Mouse (Mus musculus) left cerebral cortex, postnatal 25 days (tissue): Measurements from ENCODE around the gene Bckdha. TPM values are rescaled to one million over a fixed set of nuclear protein-coding genes. Genes with fewer than 3 reads are reported as not detected.

Experiments used
- DNase-seq, 2 experiments: peaks; one replicate each; pipeline ENCODE4 v3.0.0; 2022; ENCODE audit warnings: low spot score in 2 of 2, mixed read lengths in 1 of 2
- intact Hi-C: fragments of 180-260 bp; cut with DNase I; formaldehyde crosslinking; loops from one replicate; pipeline ENCODE4 v1.15.1; 2025
- total RNA-seq, 2 experiments: library from RNA; stranded (reverse); gene quantifications; 2 replicates each; pipeline ENCODE4 v1.2.3; 2021

The Bckdha gene
- total RNA-seq, 2 experiments from 2014 or later, result 31.8 to 33.8 TPM

DNA sequence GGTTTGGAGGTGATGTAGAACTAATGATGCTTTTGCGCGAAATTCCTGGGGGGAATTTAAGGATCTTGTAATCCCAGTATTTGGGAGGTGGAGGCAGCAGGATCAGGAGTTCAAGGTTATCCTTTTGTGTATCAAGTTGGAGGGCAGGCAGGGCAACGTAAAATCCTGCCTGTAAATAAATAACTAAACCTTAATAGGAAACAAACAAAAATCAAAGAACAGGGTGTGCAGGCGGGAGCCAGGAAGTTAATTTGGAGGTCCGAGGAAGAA is 39.1 kb downstream of the Bckdha start:
- intact Hi-C loops, result no loop called here
- no peak for DNase-seq

DNA sequence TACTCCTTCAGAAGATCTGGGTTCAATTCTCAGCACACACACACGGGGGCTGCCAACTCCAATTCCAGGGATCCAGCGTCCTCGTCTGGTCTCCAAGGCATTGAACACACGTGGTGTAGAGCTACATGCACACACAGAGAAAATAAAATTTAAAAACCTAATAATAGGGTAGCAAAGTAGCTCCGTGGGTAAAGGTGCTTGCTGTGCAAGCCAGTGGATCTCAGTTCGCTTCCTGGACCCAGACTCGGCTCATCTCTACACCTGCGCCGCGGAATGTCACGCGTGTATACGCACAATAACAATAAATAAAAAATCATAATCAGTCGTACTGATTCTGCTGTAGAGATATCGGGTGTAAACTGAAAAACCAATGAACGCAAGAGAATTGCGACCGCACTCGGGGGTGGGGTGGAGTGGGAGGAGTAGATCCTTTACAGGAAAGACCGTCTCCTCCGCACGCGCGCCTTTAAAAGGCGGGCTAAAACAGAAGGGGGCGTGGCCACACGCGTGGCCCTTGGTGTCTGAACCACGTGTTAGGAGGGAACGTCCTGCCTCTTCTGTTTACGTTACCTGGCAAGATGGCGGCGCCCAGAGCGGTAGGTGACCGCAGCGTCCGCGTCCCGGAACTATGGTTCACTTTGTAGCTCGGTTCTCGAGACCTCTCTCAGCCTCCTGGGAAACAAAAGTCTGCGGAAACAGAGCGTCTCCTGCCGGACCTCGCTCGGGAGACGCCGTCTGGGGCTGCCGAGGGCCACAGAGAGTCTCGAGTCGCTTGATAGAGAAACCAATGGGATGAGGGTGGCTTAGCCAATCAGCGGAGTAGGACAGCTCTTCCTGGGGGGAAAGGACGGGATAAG is 39.7 kb downstream of the Bckdha start, which contains the start of gene Dmac2:
Dmac2 (plus strand) TSS at position 550 of the 857 bp plus-strand sequence.
- intact Hi-C loops, result no loop called here
- DNase-seq, result peak; percentile 95 to 97

DNA sequence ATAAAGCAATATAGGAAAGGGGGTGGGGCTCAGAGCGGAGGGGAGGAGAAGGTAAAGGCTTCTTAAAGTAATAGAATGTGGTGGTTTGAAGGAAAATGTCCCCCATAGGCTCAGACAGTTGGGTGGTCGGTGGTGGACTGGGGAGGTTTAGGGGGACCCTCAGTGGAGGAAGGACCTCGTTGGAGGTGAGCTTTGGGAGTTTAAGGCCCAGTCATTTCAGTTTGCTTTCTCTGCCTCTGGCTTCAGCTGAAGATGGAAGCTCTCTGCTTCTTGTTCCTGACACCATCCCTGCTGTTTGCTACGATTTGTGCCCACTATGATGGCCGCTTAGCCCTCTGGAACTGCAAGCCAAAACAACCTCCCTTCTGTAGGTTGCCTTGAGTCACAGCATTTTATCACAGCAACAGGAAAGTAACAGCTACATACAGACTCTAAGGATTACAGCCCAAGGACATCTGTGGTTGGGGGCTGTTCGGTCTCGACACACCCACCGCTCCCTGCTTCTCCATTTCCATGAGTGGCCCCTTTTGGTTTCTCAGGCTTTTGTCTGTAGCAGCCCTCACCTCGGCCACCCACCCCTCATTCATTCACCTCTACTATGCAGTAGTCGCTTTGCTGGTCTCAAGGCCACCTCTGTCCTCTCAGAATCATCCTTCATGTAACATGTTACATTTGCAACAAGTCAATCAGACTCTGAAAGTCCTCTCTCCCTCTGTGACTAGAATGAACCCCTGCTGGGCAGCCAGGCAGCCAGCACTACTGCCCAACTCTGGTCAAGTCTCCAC is 41.2 kb downstream of the Bckdha start:
- no peak for DNase-seq
- intact Hi-C loops, result no loop called here

DNA sequence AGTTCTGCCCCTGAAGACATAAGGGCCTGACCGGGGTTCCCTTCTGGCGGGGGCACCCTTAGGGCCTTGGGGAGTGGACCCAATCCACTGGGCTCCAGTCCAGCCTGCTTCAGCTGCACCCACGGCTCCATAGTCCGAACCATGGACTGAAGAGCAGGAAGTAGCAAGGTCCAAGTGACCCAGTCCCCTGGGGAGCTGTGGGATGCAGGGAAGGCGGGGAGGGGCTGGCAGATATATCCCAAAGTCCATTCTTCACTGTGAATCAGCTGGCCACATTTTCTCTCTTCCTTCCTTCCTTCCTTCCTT is 43.1 kb downstream of the Bckdha start, which contains the start of gene Erich4:
Erich4 (minus strand) TSS at position 187 of the 306 bp plus-strand sequence.
- DNase-seq, result no peak
- intact Hi-C loops, result no loop called here

DNA sequence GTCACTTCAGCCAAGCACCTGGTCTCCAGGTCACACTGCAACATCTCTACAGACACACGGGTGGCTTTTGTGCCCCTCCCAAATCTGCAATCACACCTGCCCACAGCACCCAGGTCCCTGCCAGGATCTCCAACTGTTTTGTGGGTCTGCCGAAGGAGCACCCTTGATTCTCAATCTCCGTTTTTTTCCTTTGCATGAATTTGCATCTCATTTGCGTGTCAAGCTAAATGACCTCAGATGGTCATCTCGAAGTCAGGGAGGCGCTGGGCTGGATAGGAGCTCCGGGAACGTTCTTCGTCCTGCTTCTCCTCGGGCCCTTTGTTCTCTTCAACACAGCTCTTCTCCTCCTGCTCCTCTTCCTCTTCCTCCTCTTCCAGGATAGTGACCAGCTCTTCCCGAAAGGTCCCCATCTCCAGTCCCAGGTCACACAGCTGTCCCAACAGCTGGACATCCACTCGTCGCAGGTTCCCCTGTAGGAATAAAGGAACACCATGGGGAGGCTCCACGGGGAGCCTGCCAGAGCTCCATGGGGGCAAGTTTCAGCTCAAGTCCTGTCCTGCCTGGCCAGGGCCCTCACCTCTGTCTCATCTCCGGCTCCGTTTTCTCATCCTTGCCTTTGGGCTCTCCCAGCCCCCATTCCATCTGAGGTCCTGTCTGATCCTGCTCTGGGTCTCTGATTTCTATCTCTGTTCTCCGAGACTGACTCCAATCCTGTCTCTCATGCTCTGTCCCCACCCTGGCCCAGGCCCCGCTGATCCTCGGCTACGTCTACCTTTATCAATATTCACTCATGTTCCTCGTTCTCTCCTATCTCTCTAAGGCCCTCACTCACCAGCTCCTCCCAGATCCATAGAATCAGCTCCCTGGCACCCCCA is 43.7 kb downstream of the Bckdha start:
- intact Hi-C loops, result no loop called here
- DNase-seq, result no peak

DNA sequence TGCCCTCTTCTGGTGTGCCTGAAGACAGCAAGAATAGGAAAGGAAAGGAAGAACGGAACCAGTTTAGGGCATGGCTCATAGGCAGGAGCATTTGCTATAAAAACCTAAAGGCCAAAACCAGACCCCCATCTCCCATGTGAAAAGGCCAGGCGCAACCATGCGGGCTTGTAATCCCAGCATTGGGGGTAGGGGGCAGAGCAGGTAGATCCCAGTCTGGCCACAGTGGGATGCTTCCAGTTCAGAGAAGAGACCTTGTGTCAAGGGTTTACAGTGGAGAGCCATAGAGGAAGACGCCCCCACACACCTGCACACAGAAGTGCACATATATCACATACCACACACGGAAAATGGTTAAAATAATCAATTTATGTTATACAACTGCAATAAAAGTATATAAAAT is 44.7 kb downstream of the Bckdha start:
- no peak for DNase-seq
- intact Hi-C loops, result no loop called here

DNA sequence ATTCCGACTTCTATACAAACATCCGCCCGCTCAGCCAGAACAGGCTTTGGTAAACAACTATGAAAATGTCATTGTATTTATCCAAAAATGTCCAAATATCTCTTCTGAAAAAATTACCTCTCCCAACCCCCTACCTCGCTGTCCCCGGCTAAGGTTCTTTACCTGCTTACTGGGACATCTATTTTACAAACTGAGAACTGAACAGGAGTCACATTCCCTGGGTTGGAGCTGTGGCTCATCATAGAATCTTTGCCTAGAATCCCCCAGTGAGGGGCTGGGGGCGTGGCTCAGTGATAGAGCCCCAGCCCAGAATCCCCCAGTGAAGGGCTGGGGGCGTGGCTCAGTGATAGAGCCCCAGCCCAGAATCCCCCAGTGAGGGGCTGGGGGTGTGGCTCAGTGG is 47.3 kb downstream of the Bckdha start:
- intact Hi-C loops, result no loop called here

DNA sequence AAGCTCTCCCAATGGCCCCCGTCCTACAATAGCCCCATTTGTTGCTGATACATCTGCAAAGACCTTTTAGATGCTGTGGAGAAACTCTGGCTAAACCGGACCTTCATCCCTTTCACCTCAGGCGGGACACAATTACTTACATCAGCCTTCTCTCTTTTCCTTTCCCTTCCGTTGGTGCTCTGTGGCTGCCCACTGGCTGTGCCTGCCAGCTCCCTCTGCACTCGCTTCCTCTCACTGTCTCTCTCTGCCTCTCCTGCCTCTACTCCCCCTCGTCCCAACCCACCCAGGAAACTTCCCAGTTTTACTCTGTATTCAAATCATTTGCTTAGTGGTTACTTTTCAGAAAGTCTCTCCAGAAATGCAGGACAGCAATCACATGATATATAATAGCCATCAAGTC is 48.7 kb downstream of the Bckdha start:
- DNase-seq, result no peak

More for the DNA sequence above, 47.3 kb downstream of the Bckdha start:
- no peak for DNase-seq

DNA sequence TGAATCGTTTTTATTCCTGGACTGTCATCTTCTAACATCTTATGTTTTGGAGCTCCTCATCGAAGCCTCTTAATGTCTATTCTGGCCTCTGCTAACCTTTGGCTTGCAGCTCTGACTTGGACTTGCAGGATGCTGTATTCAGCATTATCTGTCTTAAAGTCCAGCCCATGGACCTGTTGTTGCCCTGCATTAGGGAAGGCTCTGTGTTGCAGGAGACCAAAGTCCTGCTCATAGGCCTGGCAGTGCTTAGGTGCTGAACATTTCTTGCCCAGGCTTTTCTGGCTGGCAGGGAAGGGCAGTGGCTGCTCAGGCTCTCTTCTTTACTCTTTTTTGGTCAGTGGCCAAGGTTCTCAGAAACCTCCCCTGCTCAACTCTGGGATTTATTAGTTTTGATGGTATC is 51.6 kb downstream of the Bckdha start:
- DNase-seq, result no peak
- intact Hi-C loops, result no loop called here

More for the DNA sequence above, 48.7 kb downstream of the Bckdha start:
- intact Hi-C loops, result no loop called here

DNA sequence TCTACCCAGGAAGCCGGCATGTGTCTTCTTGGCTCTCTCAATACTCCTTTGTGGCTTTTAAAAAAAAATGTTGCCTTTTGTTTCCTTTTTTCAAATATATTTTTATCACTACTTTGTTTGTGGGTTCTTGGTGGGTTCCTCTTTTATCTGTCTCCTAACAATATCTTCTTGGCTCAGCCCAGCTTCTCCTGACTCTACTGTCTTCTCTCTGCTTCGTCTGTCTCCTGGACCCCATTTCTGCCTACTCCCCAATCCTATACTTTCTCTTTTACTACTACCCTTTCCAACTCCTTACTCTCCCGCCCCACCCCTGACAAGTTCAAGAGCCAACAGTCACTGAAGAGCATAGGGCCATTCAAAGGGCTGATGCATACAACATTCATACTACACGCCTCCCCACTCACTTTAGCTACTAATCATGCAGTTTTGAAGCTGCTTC is 52.1 kb downstream of the Bckdha start:
- no peak for DNase-seq

DNA sequence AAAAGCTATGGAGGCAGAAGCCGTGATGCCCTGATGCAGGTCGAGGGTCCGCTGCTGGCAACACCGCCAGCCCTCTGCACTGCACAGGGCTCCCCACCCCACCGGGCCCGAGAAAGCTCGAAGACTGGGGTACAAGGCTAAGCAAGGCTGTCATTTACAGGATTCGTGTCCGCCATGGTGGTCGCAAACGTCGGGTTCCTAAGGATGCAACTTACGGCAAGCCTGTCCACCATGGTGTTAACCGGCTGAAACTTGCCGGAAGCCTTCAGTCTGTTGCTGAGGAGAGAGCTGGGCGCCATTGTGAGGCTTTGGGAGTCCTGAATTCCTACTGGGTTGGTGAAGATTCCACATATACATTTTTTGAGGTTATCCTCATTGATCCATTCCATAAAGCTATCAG is 57.4 kb downstream of the Bckdha start:
- no peak for DNase-seq
- intact Hi-C loops, result no loop called here

More for the DNA sequence above, 52.1 kb downstream of the Bckdha start:
- intact Hi-C loops, result no loop called here

DNA sequence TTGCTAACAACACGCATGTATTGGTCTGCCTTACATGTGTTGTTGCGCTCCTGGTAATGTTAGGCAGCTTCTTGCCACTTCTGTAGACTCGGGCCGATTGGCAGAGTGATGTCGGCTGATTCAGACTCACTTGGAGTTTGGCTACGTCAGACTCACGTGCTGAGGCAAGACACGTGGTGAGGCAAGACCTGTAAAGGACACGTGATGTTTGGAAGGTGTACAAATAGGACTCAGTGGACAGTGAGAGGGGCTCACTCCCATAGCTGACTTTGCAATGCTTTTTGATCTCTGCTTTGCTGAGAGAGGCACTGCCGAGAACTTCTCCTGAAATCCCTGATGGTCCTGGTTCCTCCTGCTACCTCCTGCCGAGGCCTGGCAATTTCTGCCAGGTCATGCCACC is 58.1 kb downstream of the Bckdha start:
- intact Hi-C loops, result no loop called here
- DNase-seq, result no peak

DNA sequence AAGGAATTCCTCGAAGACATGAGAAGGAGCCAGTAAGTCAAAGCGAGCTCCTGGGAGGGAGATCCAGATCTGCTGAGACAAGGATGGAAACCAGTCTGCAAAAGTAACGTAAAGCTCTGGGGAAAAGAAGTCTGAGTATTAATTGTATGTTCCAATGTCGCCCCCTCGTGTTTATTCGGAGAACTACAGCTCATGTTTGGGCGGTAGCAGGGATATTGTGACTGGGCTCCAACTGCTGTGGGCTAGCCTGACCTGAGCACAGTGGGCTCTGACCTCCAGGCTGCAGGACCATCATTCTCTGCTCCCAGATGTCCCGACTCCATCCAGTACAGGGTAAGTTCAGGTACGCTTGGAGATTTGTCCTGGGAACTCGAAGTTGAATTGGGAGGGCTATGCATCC is 59.1 kb downstream of the Bckdha start:
- peak; percentile 80 for DNase-seq
- intact Hi-C loops, result loop anchor here (1.0 to 5.0 kb wide), 2 partner anchors 112 to 175 kb away; no protein-coding TSS in a partner anchor

DNA sequence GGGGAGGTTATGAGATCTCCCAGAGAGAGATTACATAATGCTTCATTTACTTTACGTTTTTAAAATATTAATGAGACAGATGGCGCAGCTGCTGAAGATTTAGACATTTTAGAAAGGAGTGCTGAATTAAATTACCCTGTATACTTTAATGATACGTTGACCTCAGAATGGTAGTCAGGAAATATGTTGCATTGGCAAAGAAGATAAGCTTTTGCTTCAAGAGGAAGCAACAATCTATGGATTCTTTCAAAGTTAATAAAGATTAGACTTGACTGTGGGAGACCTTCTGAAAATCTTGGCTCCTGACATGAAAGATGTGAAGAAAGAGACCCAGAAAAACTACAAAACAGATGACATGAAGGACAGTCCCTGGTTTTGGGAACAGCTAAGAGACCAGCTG is 64.9 kb downstream of the Bckdha start:
- intact Hi-C loops, result no loop called here
- DNase-seq, result no peak

DNA sequence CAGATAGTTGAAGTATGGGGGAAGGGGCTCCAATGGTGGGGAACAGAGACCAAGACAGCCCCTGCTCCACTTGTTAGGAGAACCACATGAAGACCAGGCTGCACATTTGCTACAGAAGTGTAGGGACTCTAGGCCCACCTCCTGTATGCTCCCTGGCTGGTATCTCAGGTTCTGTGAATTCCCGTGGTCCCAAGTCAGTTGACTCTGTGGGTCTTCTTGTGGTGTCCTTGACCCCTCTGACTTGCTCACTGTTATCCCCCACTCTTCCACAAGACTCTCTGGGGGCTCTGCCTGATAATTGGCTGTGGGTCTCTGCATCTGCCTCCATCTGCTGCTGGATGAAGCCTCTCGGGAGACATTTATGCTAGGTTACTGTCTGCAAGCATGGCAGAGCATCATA is 67.6 kb downstream of the Bckdha start:
- intact Hi-C loops, result no loop called here
- DNase-seq, result no peak

DNA sequence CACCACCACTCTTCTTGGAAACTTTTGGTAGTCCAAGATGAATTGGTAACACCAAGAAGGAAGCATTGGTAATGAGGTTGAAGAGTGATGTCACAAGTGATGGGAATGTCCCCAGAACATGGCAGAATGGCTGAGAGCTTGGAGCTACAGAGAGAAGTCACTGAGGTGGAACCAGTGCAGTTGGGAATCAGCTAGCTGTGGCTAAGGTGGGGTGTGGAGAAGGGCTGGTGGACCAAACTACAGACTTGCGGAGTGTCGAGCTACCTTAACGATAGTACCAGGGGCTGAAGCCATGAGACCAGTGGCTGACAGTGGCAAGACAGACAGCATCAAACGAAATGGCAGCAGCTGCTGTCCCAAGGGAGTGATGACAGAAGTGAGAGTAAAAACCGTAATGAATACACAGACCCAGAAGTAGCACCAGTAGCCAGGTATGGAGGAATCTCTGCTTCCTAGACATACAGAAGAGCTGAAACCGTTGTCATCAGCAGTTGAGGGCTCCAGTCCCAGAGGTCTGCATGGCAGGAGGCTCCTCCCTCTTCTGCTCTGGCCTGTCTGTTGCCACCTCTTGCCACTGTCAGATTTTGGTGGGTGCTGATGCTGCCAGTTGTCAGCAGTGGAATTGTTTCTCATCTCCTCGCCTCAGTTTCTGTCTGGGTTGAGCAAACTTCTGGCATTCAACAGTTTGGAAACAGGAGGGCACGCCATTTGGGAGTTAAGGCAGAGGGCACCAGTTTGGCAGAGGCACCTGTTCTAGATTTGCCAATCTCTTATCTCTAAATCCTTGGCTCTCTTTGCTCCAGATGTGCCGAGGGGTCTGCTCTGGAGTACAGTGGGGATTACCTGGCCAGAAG is 73.2 kb downstream of the Bckdha start:
- intact Hi-C loops, result no loop called here

DNA sequence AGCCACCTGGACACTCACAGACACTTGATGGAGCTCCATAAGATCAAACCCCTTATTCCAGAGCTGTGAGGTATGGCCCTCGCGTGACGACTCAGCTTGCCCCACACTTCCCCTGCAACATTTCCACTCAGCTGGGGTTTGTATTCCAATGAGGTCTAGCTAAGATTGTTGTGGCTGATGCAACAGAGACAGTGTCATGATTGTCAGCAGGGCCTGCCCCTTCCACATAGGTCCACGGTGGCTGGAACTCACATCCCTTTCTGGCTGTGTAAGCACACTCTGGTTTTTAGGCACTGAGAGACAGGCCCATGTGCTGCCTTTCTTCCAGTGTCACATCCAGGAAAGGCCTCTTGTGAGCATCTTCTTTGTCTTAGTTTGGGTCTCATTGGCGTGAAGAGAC is 74.1 kb downstream of the Bckdha start:
- intact Hi-C loops, result no loop called here

More for the DNA sequence above, 73.2 kb downstream of the Bckdha start:
- no peak for DNase-seq

DNA sequence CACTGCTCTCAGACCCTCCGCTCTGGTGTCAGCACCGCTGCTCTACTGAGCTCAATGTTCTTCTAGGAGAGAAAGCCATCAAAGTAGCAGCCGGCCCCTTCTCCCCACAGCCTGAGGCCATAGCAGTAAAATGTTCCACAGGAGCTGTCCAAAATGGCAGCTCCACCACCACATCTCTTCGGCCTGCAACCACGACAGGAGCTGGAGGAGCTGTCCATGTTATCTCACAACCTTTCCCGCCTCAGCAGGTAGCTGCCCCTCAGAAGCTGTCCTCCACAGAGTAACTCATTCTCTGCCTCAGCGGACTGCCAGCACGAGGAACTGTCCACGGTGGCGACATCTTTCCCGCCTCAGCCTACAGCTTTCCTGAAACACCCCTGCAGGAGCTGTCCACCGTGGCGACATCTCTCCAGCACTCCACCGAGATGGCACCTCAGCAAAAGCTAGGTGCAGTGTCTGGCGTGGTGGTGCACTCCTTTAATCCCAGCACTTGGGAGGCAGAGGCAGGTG is 76.4 kb downstream of the Bckdha start:
- DNase-seq, result no peak
- intact Hi-C loops, result no loop called here

More for the DNA sequence above, 74.1 kb downstream of the Bckdha start:
- no peak for DNase-seq
